Mouse (Mus musculus): Measurements from ENCODE around the gene Morn1. TPM values are rescaled to one million over a fixed set of nuclear protein-coding genes. Genes with fewer than 3 reads are reported as not detected.

Morn1 gene
- total RNA-seq, 2 experiments from 2014 or later = 8.4 to 11.6 TPM

DNA sequence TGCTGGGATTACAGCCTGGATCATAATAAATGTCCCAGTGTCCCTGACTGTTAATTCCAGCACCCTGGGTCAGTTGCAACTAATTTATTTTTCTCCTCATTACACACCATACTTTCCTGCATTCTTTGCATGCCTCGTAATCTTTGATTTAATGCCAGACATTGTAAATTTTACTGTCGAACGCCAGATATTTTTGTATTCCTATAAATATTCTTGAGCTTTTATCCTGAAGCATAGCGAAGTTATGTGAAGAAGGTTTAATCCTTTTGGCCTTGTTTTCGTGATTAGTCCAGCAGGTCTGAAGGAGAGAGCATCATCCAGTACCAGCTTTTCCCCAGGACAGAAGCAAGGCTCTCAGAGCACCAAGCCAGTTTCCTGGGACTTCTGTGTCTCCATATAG lies 23.1 kb downstream of the Morn1 start:
- intact Hi-C loops (cut with DNase I) = no loop called here
- no peak for DNase-seq (ENCODE audit: low spot score in 2 of 2)

DNA sequence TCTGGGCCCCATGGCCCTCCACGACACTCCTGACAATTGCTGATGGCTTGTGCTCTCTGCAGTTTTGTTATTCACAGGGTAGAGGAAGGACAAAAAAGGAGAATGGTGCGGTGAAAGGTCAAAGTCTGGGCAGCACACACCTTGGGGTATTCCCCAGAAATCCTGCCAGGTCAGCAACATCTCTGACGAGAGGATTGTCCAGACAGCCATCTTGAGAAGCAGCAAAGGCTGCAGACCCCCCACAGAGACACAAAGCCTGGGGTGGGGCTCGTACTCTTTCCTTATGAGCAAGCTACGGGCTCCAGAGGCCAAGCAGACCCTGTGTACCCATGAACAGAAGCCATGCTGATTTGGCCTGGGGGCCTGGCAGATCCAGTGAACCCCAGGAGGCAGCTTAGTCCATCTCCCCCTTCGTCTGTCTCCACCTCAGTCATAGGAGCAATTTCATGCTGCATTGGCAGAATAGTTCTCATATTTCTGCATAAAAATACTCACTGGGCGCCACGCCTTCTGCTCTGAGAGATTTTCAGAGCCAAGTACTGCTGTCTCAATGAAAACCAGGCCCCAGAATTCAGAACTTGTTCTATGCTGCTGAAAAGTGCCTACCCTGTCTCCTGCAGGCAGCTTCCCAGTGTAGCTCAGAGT lies 27.5 kb downstream of the Morn1 start:
- peak in 1 of 2 experiments; percentile 37 for DNase-seq (ENCODE audit: low spot score in 2 of 2)
- intact Hi-C loops (cut with DNase I) = no loop called here

DNA sequence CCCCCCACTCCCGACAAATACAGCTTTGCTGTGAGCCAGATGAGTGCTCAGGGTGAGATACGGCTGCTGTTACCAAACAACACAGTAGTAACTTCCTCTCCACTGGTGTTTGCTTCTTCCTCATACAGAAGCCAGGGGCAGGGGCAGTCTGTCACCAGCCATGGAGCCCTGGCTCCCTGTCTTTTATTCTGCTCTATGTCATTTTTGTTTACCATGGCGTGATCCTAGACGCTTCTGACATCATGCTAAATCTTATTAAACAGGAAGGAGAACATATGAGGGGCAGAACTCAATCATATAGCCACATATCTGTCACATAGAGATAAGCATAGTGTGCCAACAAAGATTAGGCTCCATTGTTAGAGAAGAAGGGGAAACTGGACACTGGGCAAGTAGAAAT lies 30.2 kb downstream of the Morn1 start:
- DNase-seq (ENCODE audit: low spot score in 2 of 2) = no peak
- intact Hi-C loops (cut with DNase I) = no loop called here

DNA sequence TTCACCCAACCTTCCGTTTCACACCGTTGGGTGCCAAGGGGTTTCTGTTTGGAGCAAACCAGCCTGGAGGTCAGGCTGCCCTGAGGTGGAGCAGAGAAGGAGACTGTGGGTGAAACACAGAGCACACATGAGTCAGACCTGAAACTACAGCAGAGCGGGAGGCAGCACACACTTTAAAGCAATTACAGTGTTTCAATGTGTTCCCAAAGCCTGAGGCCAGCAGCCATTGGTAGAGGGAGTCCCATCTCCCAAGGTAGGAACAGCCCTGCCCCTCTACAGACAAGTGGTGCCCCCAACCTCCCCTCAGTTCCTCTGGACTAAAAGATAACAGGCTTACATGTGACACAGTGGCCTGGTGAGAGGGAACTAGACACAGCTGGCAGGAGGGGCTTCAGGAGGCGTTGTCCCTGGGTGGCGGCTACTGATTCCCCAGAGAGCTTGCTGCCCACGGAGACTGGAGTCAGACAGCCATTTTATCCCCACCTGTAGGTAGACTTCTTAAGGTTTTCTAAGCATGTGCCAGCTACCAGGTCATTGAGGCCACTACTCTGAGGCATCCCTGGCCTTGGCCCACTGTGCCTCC lies 31.1 kb downstream of the Morn1 start:
- intact Hi-C loops (cut with DNase I) = no loop called here
- DNase-seq (ENCODE audit: low spot score in 2 of 2) = no peak

DNA sequence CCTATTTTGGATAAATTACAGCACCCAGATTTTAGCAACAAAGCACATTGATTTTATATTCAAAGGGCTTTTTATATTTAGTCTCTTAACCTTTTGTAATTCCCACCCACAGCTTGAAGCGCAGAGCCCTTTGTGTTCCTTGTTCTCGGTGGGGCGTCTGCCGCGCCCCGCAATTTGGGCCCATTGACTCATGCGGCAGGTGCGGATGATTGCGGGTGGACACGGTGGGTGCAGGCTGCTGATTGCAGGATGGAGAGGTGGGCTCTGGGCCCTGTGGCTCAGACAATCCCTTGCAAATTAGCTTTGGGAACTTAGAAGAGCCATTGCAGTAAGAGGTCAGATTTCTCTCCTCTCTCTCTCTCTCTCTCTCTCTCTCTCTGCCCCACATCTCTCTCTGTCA lies 31.9 kb downstream of the Morn1 start:
- intact Hi-C loops (cut with DNase I) = no loop called here
- no peak for DNase-seq (ENCODE audit: low spot score in 2 of 2)

DNA sequence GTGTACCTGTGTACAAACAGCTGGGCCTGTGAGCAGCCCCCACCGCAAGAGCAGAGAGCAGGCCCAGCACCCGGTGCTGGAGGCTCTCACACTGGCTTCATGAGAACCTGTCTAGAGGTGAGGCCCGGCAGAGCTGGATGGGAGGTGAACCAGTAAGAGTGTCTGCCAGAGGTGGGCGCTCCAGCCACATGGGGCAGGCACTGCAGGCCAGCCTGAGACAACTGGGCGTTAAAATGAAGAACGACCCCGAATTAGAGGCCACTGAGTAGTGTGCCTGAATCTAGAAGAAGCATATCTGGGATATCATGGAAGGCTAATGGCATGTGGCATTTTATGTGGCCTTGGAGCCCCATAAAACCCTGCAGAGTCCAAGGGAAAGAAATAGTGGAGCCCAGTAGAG lies 33.7 kb downstream of the Morn1 start:
- intact Hi-C loops (cut with DNase I) = loop anchor here (10.0 kb wide), 1 partner anchor 185 kb away; no protein-coding TSS in a partner anchor
- no peak for DNase-seq (ENCODE audit: low spot score in 2 of 2)

DNA sequence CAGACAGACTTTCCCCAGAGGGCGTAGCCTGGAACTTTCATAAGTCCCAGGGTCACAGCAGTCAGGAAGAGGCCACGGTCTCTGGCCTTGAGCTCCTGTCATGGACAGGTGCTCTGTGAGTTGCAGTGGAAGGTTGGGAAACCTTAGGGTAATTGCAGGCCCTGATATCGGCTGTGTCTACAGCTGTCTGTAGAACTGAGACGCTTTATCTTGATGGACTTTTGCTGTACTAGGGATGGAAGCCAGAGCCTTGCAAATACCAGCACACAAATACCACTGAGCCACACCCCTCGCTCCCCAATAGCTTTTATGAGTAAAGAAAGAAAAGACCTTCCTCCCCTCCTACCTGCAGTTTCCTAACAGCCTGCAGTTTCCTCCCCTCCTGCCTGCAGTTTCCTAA lies 34.2 kb downstream of the Morn1 start:
- no peak for DNase-seq (ENCODE audit: low spot score in 2 of 2)
- intact Hi-C loops (cut with DNase I) = loop anchor here (10.0 kb wide), 1 partner anchor 184 kb away; no protein-coding TSS in a partner anchor

DNA sequence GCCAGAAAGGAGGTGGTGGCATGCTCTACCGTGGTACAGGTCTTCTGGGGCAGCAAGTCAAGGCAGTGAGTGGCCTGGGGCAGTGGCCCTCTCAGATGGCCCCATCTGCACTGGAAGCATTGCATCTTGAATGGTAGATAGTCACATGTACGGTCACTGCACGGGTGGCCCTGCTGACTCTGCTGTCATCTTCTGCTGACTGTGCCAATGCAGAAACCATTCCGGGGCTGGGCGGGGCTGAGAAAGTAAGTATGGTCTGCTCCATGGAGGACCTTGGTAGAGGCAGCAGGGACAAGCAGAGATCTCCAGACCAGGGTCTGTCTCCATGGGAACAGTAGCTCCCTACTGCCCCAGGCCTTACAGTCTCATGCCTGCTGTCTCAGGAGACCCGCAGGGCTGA lies 34.8 kb downstream of the Morn1 start:
- intact Hi-C loops (cut with DNase I) = loop anchor here (10.0 kb wide), 1 partner anchor 184 kb away; no protein-coding TSS in a partner anchor
- no peak for DNase-seq (ENCODE audit: low spot score in 2 of 2)

DNA sequence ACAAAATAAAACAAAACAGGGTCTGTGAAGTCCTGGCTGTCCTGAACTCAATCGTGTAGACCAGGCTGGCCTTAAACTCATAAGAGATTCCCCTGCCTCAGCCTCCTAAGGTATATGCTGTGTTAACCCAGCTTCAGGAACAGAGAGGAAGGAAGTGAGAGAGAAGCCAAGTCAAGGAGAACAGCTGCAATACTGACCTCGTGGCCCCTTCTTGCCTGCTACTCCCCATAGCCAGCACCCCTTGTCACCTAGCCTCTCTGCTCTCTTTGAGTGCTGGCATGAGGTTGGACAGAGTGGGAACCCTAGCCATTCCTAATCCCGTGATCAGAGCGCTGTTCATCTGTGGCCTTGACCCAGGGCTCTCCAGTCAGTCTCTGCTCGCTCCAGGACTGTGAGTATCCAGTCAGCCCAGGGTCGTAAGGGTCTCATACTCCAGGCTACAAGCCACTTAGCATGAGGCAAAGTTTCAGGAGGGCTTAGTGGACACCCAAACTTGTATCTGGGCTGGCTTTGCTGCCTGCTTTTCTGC lies 35.6 kb downstream of the Morn1 start:
- intact Hi-C loops (cut with DNase I) = loop anchor here (2.0 to 10.0 kb wide), 2 partner anchors 99 to 183 kb away; no protein-coding TSS in a partner anchor
- DNase-seq (ENCODE audit: low spot score in 2 of 2) = no peak

DNA sequence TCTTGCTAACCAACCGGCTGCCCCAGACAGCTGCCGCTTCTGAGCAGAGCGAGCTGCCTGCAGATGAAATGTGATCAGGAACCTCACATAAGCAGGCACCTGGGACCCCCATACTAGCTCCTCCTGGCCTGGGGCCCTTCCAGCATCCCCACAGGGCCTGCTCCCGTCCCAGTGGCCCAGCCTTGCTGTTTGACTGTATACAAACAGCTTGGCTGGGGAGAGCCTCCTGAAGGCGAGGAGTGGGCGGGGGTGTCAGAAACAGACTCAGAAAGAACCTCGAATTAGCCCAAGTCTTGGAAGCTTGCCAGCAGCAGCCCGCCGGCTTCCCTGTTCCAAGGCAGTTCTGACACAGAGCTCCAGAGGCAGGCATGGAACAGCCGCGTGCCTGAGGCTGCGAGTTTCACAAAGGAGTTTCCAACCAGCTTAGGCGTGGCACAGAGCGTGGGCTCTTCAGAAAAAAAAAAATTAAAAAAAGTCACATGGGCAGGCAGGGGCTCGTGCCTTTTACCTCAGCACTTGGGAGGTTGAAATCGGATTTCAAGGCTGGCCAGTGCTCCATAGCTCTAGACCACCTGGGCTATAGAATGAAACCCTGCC lies 36.2 kb downstream of the Morn1 start:
- intact Hi-C loops (cut with DNase I) = loop anchor here (2.0 to 10.0 kb wide), 2 partner anchors 98 to 182 kb away; no protein-coding TSS in a partner anchor
- peak; percentile 97 for DNase-seq (ENCODE audit: low spot score in 2 of 2)

DNA sequence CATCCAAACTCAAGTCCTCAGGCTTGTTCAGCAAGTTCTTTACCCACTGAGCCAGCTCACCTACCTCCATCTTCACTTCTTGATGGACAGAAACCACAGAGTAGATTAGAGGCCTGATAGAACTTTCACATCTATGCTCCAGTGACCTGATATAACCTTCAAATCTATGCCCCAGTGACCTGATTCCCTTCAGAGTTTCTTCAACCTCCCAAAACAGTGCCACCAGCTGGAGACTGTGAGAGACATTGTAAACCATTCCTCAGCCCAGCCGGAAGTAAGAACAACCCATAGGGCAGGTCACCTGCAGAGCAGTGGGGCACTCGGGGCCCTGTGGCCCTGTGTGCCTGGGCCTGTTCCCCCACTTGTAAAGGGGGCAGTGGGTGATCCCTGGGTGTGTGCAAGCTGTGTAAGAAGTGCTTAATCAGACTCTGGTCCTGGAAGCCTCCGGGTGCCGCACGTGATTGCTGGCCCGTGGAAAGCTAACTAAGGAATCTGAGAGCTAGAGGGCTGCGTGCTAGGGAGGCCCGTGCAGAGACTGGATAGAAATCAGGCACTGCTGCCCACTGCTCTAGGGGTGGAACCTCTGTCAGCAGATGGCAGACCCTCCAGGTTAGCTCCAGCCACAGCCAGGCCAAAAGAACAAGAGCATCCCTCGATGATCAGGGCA lies 37.6 kb downstream of the Morn1 start:
- no peak for DNase-seq (ENCODE audit: low spot score in 2 of 2)
- intact Hi-C loops (cut with DNase I) = loop anchor here (2.0 to 10.0 kb wide), 2 partner anchors 97 to 181 kb away; no protein-coding TSS in a partner anchor

DNA sequence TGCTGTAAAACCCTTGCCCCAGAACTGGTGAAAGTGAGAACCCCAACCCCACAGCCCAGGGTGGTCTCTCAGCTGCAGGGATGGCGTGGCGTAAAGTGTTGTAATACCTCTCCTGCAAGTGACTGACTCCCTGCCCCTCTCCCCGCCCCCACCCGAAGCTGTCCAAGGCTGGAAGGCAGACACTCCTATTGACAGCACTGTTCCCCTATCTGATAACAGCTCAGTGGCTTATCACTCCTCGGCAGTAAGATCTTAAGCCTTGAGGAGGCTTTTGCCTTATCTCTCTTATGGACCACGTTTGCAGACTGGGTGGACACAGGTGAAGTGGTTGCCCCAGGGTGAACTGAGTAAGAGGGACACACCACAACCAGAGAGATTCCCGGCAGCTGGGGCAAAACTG lies 38.9 kb downstream of the Morn1 start:
- DNase-seq (ENCODE audit: low spot score in 2 of 2) = no peak
- intact Hi-C loops (cut with DNase I) = loop anchor here (10.0 kb wide), 1 partner anchor 179 kb away; no protein-coding TSS in a partner anchor

DNA sequence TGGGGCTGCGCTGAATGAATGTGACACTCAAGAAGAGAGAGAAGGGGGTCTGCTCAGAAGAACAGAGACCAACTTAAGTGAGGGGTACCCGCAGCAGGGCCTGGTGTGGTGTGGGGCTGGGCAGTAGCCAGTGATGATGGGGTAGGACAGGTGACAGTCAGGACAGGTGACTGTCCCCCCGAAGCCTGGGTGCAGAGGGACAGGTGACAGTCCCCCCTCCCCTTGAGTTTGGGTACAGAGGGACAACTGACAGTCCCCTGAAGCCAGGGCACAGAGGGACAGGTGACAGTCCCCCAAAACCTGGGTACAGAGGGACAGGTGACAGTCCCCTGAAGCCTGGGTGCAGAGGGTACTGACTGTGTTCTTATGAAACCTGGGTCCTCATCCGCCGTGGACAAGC lies 39.8 kb downstream of the Morn1 start:
- DNase-seq (ENCODE audit: low spot score in 2 of 2) = no peak
- intact Hi-C loops (cut with DNase I) = loop anchor here (10.0 kb wide), 1 partner anchor 179 kb away; no protein-coding TSS in a partner anchor

DNA sequence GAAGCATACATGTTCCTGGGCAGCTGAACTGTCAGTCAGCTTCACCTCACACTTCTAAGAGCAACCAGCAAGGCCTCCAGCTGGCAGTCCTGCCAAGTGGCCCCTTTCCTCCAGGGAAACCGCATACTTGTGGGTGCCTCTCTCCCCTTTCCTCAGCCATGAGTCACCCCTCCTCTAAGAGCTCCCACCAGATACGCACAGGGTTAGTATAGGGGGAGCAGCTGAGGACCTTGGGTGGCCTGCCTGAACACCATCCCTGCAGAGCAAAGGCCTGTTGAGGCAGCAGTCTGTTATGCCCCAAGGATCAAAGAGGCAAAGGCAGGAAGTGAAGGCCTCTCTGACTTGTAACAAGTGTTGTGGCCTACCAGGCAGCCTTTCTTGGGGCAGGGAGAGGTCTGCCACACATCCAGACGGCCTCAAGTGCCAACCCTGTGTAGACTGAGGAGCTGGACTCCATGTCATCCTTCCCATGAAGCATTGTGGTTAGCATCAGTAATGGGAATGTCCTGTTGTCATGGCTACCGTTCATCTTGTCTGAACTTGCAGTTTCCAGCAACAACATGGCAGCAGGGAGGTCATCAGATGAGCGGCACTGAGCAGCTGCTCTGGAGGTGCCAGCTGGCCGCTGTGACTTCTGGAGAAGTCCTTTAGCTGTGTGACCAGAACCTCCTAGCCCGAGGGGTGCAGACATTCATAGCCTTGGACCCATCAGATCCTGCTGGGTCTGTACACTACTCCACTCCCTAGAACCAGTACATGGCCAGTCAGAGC lies 40.4 kb downstream of the Morn1 start:
- intact Hi-C loops (cut with DNase I) = loop anchor here (10.0 kb wide), 1 partner anchor 178 kb away; no protein-coding TSS in a partner anchor
- no peak for DNase-seq (ENCODE audit: low spot score in 2 of 2)

DNA sequence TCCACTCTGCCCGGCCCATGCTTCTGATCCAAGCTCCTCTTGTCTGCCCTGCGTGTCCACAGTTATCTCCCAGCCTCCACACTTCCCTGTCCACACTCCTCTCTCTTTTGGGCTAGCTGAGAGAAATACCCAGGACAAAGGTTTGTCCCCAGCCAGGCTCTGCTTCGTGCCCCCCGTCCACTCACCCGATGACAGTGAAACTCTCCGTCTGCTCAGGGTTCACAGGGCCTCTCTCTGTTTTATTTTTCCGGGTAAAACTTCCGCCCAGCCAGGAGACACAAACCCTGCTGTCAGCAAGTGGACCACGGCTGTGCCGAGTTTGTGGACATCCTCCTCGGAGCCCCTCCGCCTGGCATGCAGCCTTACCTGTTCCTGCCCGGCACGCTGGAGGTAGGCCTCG lies 42.0 kb downstream of the Morn1 start:
- DNase-seq (ENCODE audit: low spot score in 2 of 2) = no peak
- intact Hi-C loops (cut with DNase I) = loop anchor here (10.0 kb wide), 1 partner anchor 176 kb away; no protein-coding TSS in a partner anchor

DNA sequence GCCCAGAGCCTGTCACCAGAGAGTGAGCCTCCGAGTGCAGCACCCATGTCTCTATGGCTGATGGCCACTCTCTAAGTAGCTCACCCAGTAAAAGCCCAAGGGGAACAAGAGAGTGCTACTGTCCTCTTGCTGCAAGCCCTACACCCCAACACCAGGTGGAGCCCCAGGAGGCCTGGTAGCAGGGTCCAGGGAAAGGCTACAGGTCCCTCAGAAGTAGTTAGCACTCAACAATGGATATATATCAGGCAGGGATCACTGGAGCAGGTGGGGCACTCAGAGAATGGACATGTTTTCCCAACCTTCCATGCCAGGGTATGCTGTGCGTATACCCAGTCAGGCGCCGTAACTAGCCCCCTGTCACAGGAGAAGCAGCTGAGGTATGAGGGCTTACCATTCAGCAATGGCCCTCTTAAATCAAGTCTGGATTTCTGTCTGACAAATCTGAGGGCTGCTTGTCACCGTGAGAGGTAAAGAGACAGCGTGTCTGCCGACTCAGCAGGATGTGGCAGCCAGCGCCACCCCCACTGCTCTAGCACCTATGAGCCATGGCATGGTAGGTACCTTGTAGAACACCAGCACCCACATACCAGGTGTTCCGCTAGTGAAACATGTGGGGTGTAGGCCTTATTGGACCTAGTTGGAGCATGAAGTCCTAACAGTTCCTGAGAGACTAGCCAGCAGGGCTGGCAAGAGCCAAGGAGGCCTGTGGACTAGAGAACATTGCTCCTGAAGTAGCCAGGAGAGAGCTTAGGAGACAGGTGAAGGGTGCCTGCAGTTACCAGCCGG lies 42.9 kb downstream of the Morn1 start:
- DNase-seq (ENCODE audit: low spot score in 2 of 2) = peak; percentile 61 to 68
- intact Hi-C loops (cut with DNase I) = loop anchor here (10.0 kb wide), 1 partner anchor 175 kb away; no protein-coding TSS in a partner anchor

DNA sequence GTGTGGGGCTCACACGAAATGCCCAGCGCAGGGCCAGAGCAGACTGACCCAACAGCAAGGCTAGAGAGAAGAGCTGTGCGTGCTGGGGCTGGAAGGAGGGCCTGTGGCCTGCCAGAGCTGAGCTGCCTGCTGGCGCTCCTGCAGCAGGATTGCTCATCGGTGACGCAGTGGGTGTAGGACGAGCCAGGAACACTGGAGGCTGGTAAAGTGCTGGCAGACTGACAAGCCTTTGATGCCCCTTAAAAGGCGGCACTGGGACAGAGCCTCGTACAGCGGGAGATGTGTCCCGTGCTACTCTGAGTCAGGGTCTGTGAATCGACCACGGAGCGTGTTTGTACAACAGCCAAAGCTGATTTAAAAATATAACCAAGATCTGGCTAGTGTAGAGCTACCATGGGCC lies 43.6 kb downstream of the Morn1 start:
- DNase-seq (ENCODE audit: low spot score in 2 of 2) = peak; percentile 91
- intact Hi-C loops (cut with DNase I) = loop anchor here (10.0 kb wide), 1 partner anchor 175 kb away; no protein-coding TSS in a partner anchor

DNA sequence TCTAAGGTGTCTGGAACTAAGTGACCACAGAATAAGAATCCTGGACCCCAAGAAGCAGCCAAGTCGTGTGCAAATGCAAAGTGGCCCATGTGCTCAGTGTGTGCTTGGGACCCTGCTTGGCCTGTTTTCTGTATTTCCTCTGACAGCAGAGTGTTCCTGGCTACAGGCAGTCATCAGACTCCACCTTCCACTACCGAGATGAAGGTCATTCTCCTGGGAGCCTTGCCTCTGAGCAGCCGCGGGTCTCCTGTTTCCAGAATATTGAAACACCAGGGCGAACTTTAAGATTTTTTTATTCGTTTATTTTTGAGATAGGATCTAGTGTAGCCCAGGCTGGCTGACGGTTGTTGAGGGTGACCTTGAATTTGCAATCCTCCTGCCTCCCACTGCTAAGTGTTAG lies 44.2 kb downstream of the Morn1 start:
- intact Hi-C loops (cut with DNase I) = no loop called here
- no peak for DNase-seq (ENCODE audit: low spot score in 2 of 2)
